Mouse (Mus musculus): Measurements from ENCODE around the gene Ms4a3. TPM values are rescaled to one million over a fixed set of nuclear protein-coding genes. Genes with fewer than 3 reads are reported as not detected.

The Ms4a3 gene
- polyA plus RNA-seq, 1 experiment, result not detected

DNA sequence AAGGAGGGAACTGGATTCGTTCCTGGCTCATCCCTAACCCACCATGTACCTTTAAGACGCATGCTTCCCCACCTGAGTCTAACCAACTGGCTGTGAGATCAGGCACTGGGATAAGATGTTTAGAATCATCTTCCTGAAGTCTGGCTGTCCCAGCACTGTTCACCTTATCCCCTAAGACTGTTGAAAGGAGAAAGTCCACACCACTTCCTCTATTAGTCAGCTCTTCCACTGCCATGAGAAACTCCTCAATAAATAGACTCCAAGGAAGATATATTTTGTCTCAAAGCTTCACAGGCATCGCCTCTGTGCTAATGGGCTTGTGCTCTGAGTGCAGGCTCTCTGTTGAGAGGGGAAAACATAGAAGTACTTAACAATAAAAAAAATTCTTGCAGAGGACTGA, 5.5 kb upstream of the Ms4a3 start:
- no peak for TF ChIP-seq MYOG (IDR thresholded peaks at IDR 0.05; ENCODE audit: control insufficient read depth in 1 of 3, insufficient read depth in 1 of 3, insufficient read length in 2 of 3, low read depth in 2 of 3)
- no peak for TF ChIP-seq POLR2A (IDR thresholded peaks at IDR 0.05; ENCODE audit: insufficient read length, low read depth)
- no peak for TF ChIP-seq E2F4 (IDR thresholded peaks at IDR 0.05; ENCODE audit: insufficient read depth)
- Histone ChIP-seq H3K36me3 (ENCODE audit: control insufficient read depth, insufficient read depth) (no peaks in the 10 kb centered on the region), H3K27me3 (ENCODE audit: control insufficient read depth, insufficient read depth, insufficient read length) (no peaks in the 10 kb centered on the region), H3K79me2 (ENCODE audit: control insufficient read depth, insufficient read depth) (no peaks in the 10 kb centered on the region), H3K4me2 (ENCODE audit: low read depth) (no peak overlapping the region), H3K4me3 (no peak overlapping the region), H3ac (ENCODE audit: control insufficient read depth, insufficient read length) (no peak overlapping the region)

DNA sequence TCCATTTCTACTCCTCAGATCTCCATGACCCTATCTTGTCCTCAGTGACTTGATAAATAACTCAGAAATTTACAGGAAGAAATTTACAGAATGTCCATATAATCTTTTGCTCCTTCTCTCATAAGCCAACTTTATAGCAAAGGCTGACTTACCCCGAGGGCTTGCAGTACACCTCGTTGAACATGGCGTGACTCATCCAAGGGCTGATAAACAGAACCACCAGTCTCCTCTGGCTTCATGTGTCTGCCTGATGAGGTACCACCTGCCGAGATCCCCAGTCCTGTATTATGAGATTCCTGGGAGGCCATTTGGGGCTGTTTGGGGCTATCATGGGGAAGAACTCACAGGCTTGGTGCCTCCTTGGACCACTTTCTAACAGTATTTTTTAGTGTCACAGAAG, 1.6 kb downstream of the Ms4a3 start:
- no peak for TF ChIP-seq MYOD1 (IDR thresholded peaks at IDR 0.05; ENCODE audit: control insufficient read depth in 1 of 3, insufficient read length in 2 of 3, low read depth in 2 of 3)
- Histone ChIP-seq H3K4me3 (no peak overlapping the region), H3K4me2 (ENCODE audit: low read depth) (no peak overlapping the region), H3K36me3 (ENCODE audit: control insufficient read depth, insufficient read depth) (no peaks in the 10 kb centered on the region), H3ac (ENCODE audit: control insufficient read depth, insufficient read length) (no peak overlapping the region), H3K27me3 (ENCODE audit: control insufficient read depth, insufficient read depth, insufficient read length) (no peaks in the 10 kb centered on the region), H3K79me2 (ENCODE audit: control insufficient read depth, insufficient read depth) (no peaks in the 10 kb centered on the region)

DNA sequence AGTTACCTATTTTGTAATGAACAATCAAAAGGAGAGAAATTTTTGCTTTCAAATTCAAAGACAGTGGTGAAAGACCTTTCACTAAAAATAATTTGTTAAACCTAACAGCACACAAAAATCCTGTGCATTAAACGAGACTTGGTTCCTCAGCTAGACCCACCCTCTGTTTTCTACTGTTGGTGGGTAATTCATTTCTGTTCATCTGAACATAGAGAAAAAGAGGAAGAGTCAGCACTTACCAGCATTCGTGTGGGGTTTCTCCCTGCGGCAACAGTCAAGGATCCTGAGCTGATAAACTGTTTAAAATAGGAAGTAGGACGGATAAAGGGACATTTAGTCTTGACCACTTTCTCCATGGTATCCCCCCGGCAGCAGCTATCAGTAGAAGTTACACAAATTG, 5.1 kb downstream of the Ms4a3 start:
- H3K36me3 ChIP-seq (ENCODE audit: control insufficient read depth, insufficient read depth), result no peaks in the 10 kb centered on the region
- no peak overlapping the region for H3K4me2 ChIP-seq (ENCODE audit: low read depth)
- no peaks in the 10 kb centered on the region for H3K27me3 ChIP-seq (ENCODE audit: control insufficient read depth, insufficient read depth, insufficient read length)
- H3K4me3 ChIP-seq, result no peak overlapping the region
- no peaks in the 10 kb centered on the region for H3K79me2 ChIP-seq (ENCODE audit: control insufficient read depth, insufficient read depth)
- no peak overlapping the region for H3ac ChIP-seq (ENCODE audit: control insufficient read depth, insufficient read length)
- TF ChIP-seq E2F4 (IDR thresholded peaks at IDR 0.05; ENCODE audit: insufficient read depth) (no peak), TCF3 (IDR thresholded peaks at IDR 0.05; ENCODE audit: insufficient read length, low read depth) (no peak), POLR2A (IDR thresholded peaks at IDR 0.05; ENCODE audit: insufficient read length, low read depth) (no peak)

- H3K4me2 ChIP-seq (ENCODE audit: low read depth), result no peak overlapping the region
- H3ac ChIP-seq (ENCODE audit: control insufficient read depth, insufficient read length), result no peak overlapping the region
- TF ChIP-seq TCF12 (IDR thresholded peaks at IDR 0.05; ENCODE audit: insufficient read depth, poor library complexity, severe bottlenecking), result no peak
- no peak for TF ChIP-seq TCF3 (IDR thresholded peaks at IDR 0.05; ENCODE audit: insufficient read length, low read depth)
- no peak for TF ChIP-seq CEBPB (IDR thresholded peaks at IDR 0.05; ENCODE audit: insufficient read depth, poor library complexity, severe bottlenecking)
- TF ChIP-seq E2F4 (IDR thresholded peaks at IDR 0.05; ENCODE audit: insufficient read depth), result no peak
- TF ChIP-seq POLR2AphosphoS2 (IDR thresholded peaks at IDR 0.05; ENCODE audit: insufficient read length, low read depth), result no peak
- no peak for TF ChIP-seq POLR2A (IDR thresholded peaks at IDR 0.05; ENCODE audit: insufficient read length, low read depth)
- no peak for TF ChIP-seq MYOG (IDR thresholded peaks at IDR 0.05; ENCODE audit: control insufficient read depth in 1 of 3, insufficient read depth in 1 of 3, insufficient read length in 2 of 3, low read depth in 2 of 3)
- TF ChIP-seq SRF (IDR thresholded peaks at IDR 0.05; ENCODE audit: control insufficient read depth, insufficient read length, low read depth), result no peak
- TF ChIP-seq MYOD1 (IDR thresholded peaks at IDR 0.05; ENCODE audit: control insufficient read depth in 1 of 3, insufficient read length in 2 of 3, low read depth in 2 of 3), result no peak
- no peak for TF ChIP-seq USF1 (IDR thresholded peaks at IDR 0.05; ENCODE audit: low read depth)
- TF ChIP-seq MAX (IDR thresholded peaks at IDR 0.05; ENCODE audit: low read depth), result no peak
- no peak for TF ChIP-seq REST (IDR thresholded peaks at IDR 0.05; ENCODE audit: insufficient read depth, insufficient read length)
- no peaks in the 10 kb centered on the region for H3K36me3 ChIP-seq (ENCODE audit: control insufficient read depth, insufficient read depth)
- no peaks in the 10 kb centered on the region for H3K27me3 ChIP-seq (ENCODE audit: control insufficient read depth, insufficient read depth, insufficient read length)
- H3K4me3 ChIP-seq, result no peak overlapping the region
- H3K79me2 ChIP-seq (ENCODE audit: control insufficient read depth, insufficient read depth), result no peaks in the 10 kb centered on the region
Observed at GRCm38 (mm10) chr19:11634330-11634729, 6.3 kb downstream of the Ms4a3 start.

DNA sequence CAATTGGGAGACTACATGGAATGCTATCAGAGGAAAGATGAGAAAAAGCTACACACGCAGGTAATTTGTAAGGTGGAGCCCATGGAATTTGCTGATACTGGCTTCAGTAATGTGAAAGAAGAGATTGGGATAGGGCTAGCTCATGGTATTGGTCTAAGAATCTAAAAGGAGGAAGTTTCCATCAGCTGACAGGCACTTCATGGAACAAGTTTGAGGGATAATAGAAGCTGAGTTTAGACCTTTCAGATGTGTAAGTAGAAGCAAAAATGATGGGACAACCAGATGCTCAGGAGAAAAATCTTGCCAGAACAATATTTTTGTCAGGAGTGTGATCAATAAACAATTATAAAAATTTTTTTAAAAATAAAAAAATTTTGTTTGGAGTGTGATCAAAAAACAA, 6.9 kb downstream of the Ms4a3 start:
- Histone ChIP-seq H3K4me3 (no peak overlapping the region), H3K4me2 (ENCODE audit: low read depth) (no peak overlapping the region), H3K36me3 (ENCODE audit: control insufficient read depth, insufficient read depth) (no peaks in the 10 kb centered on the region), H3ac (ENCODE audit: control insufficient read depth, insufficient read length) (no peak overlapping the region), H3K27me3 (ENCODE audit: control insufficient read depth, insufficient read depth, insufficient read length) (no peaks in the 10 kb centered on the region), H3K79me2 (ENCODE audit: control insufficient read depth, insufficient read depth) (no peaks in the 10 kb centered on the region)
- TF ChIP-seq E2F4 (IDR thresholded peaks at IDR 0.05; ENCODE audit: insufficient read depth) (no peak), USF1 (IDR thresholded peaks at IDR 0.05; ENCODE audit: low read depth) (no peak), MYOD1 (IDR thresholded peaks at IDR 0.05; ENCODE audit: control insufficient read depth in 1 of 3, insufficient read length in 2 of 3, low read depth in 2 of 3) (no peak), TCF12 (IDR thresholded peaks at IDR 0.05; ENCODE audit: insufficient read depth, poor library complexity, severe bottlenecking) (no peak), POLR2AphosphoS2 (IDR thresholded peaks at IDR 0.05; ENCODE audit: insufficient read length, low read depth) (no peak), MAX (IDR thresholded peaks at IDR 0.05; ENCODE audit: low read depth) (no peak), MYOG (IDR thresholded peaks at IDR 0.05; ENCODE audit: control insufficient read depth in 1 of 3, insufficient read depth in 1 of 3, insufficient read length in 2 of 3, low read depth in 2 of 3) (no peak), CEBPB (IDR thresholded peaks at IDR 0.05; ENCODE audit: insufficient read depth, poor library complexity, severe bottlenecking) (no peak), POLR2A (IDR thresholded peaks at IDR 0.05; ENCODE audit: insufficient read length, low read depth) (no peak), TCF3 (IDR thresholded peaks at IDR 0.05; ENCODE audit: insufficient read length, low read depth) (no peak)

DNA sequence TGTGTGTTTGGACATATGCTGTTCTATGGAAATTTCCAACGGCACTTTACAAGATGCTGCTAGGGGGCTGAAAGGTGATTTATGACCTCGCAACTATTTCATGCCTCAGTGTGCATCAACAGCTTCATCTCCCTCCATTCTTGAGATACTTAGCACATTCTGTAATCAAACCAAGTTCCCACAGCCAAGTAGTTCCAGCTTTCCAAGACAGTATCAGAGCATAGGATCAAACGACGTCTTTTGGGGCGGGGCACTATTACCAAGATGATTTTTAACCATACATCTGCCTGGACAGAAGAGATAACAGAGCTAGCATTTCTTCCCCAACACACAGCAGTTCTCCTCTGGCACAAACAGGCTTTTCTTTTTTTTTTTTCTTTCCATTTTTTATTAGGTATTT, 15.4 kb downstream of the Ms4a3 start:
- no peak overlapping the region for H3K4me2 ChIP-seq (ENCODE audit: low read depth)
- H3ac ChIP-seq (ENCODE audit: control insufficient read depth, insufficient read length), result no peak overlapping the region
- H3K36me3 ChIP-seq (ENCODE audit: control insufficient read depth, insufficient read depth), result no peaks in the 10 kb centered on the region
- no peaks in the 10 kb centered on the region for H3K27me3 ChIP-seq (ENCODE audit: control insufficient read depth, insufficient read depth, insufficient read length)
- no peak overlapping the region for H3K4me3 ChIP-seq
- no peaks in the 10 kb centered on the region for H3K79me2 ChIP-seq (ENCODE audit: control insufficient read depth, insufficient read depth)
- no peak for TF ChIP-seq POLR2A (IDR thresholded peaks at IDR 0.05; ENCODE audit: insufficient read length, low read depth)
- TF ChIP-seq TCF3 (IDR thresholded peaks at IDR 0.05; ENCODE audit: insufficient read length, low read depth), result no peak
- TF ChIP-seq TCF12 (IDR thresholded peaks at IDR 0.05; ENCODE audit: insufficient read depth, poor library complexity, severe bottlenecking), result no peak
- no peak for TF ChIP-seq CEBPB (IDR thresholded peaks at IDR 0.05; ENCODE audit: insufficient read depth, poor library complexity, severe bottlenecking)
- TF ChIP-seq MYOD1 (IDR thresholded peaks at IDR 0.05; ENCODE audit: control insufficient read depth in 1 of 3, insufficient read length in 2 of 3, low read depth in 2 of 3), result no peak
- TF ChIP-seq USF1 (IDR thresholded peaks at IDR 0.05; ENCODE audit: low read depth), result no peak
- TF ChIP-seq MAX (IDR thresholded peaks at IDR 0.05; ENCODE audit: low read depth), result no peak
- TF ChIP-seq POLR2AphosphoS2 (IDR thresholded peaks at IDR 0.05; ENCODE audit: insufficient read length, low read depth), result no peak
- no peak for TF ChIP-seq SRF (IDR thresholded peaks at IDR 0.05; ENCODE audit: control insufficient read depth, insufficient read length, low read depth)
- no peak for TF ChIP-seq E2F4 (IDR thresholded peaks at IDR 0.05; ENCODE audit: insufficient read depth)
- TF ChIP-seq MYOG (IDR thresholded peaks at IDR 0.05; ENCODE audit: control insufficient read depth in 1 of 3, insufficient read depth in 1 of 3, insufficient read length in 2 of 3, low read depth in 2 of 3), result no peak
- TF ChIP-seq REST (IDR thresholded peaks at IDR 0.05; ENCODE audit: insufficient read depth, insufficient read length), result no peak

Data from myocyte (in vitro differentiated cells).